Mouse (Mus musculus) thymus, adult 2 months (tissue): ENCODE measurements around the gene Traf2. TPM values are rescaled to one million over a fixed set of nuclear protein-coding genes. Genes with fewer than 3 reads are reported as not detected.

Source experiments
- DNase-seq: peaks from one replicate; pipeline ENCODE4 v3.0.0; 2021
- H3K27ac ChIP-seq: fragments of 200-500 bp; 2 replicates; pipeline ENCODE4 v1.5.1; 2012; ENCODE audit warnings: low read length, control low read depth; ENCODE audit not compliant: control insufficient read depth, insufficient read depth
- H3K27me3 ChIP-seq: fragments of 200-500 bp; 2 replicates; pipeline ENCODE4 v1.6.1; 2012; ENCODE audit warnings: mild to moderate bottlenecking, low read length, moderate library complexity, mixed read lengths; ENCODE audit not compliant: control insufficient read depth, insufficient read depth
- H3K36me3 ChIP-seq: fragments of 200-500 bp; 2 replicates; pipeline ENCODE4 v1.6.1; 2012; ENCODE audit warnings: mild to moderate bottlenecking, low read length, moderate library complexity; ENCODE audit not compliant: control insufficient read depth, insufficient read depth
- H3K4me1 ChIP-seq: fragments of 200-500 bp; replicated peaks from 2 replicates; pipeline ENCODE4 v1.6.1; 2012; ENCODE audit warnings: low read length; ENCODE audit not compliant: control insufficient read depth, insufficient read depth
- H3K4me3 ChIP-seq: fragments of 200-500 bp; 2 replicates; pipeline ENCODE4 v1.5.1; 2012; ENCODE audit warnings: mild to moderate bottlenecking, low read length, control low read depth, moderate library complexity; ENCODE audit not compliant: control insufficient read depth, insufficient read depth
- CTCF ChIP-seq: fragments of 200-500 bp; IDR thresholded peaks from 2 replicates; pipeline ENCODE4 v1.5.1; 2012; ENCODE audit warnings: mild to moderate bottlenecking, control low read depth, low read length, moderate library complexity, borderline replicate concordance; ENCODE audit not compliant: control insufficient read depth, poor library complexity, insufficient read depth; ENCODE audit errors: extremely low read depth
- POLR2A ChIP-seq: fragments of 200-500 bp; IDR thresholded peaks from 2 replicates; pipeline ENCODE4 v1.6.1; 2012; ENCODE audit warnings: mild to moderate bottlenecking, low read length, control low read depth, moderate library complexity; ENCODE audit not compliant: control insufficient read depth, poor library complexity, insufficient read depth; ENCODE audit errors: extremely low read depth
- WGBS: fragments of 180-500 bp; shearing (Covaris S2); methylation state at CpG from one replicate; pipeline ENCODE4 v1.1.7; 2018; 5-methylcytosine and 5-hydroxymethylcytosine counted together
- polyA plus RNA-seq: library from polyadenylated mRNA; depleted of rRNA; stranded (reverse); fragments of >200 nt; gene quantifications from 2 replicates; pipeline ENCODE4 v1.2.3, GENCODE M21; 2012

The Traf2 gene
- polyA plus RNA-seq, 1 experiment, result 47.7 TPM

GRCm38 (mm10) chr2:25497846-25498575, 48.7 kb downstream of the Traf2 start:
- H3K36me3 ChIP-seq, result no peaks in the 10 kb centered on the region
- no peak for DNase-seq
- H3K4me3 ChIP-seq, result no peak overlapping the region
- TF ChIP-seq CTCF, result no peak
- H3K4me1 ChIP-seq, result peaks cover 29% of the 10 kb centered on the region
- 0 out of 2 replicates have a peak overlapping the region, but pooled peaks have one; percentile 25 for H3K27ac ChIP-seq
- no peaks in the 10 kb centered on the region for H3K27me3 ChIP-seq
- WGBS, result 26% methylated on average over 6 of the region's 6 CpGs

- H3K4me1 ChIP-seq, result peaks cover 21% of the 10 kb centered on the region
- H3K27me3 ChIP-seq, result no peaks in the 10 kb centered on the region
- TF ChIP-seq CTCF (no peak), POLR2A (no peak)
- WGBS, result 55% methylated on average over 4 of the region's 4 CpGs
- H3K36me3 ChIP-seq, result no peaks in the 10 kb centered on the region
- H3K4me3 ChIP-seq, result no peak overlapping the region
- no peak overlapping the region for H3K27ac ChIP-seq
- no peak for DNase-seq
These were observed 50.3 kb downstream of the Traf2 start for GRCm38 (mm10) chr2:25496462-25496861.

GRCm38 (mm10) chr2:25493476-25493961, 53.2 kb downstream of the Traf2 start, which contains the start of gene Lcn12:
Gene Lcn12 (minus strand): TSS chr2:25493911.
- no peak within 1 kb of the TSS for H3K4me3 ChIP-seq
- H3K27me3 ChIP-seq, result no peaks in the 10 kb centered on the region
- H3K4me1 ChIP-seq, result peaks cover 12% of the 10 kb centered on the region
- no peak within 1 kb of the TSS for H3K27ac ChIP-seq
- H3K36me3 ChIP-seq, result no peaks in the 10 kb centered on the region
- 96% methylated on average over 5 of the region's 5 CpGs for WGBS
- TF ChIP-seq CTCF, result no peak
- TF ChIP-seq POLR2A, result no peak
- DNase-seq, result no peak

DNA sequence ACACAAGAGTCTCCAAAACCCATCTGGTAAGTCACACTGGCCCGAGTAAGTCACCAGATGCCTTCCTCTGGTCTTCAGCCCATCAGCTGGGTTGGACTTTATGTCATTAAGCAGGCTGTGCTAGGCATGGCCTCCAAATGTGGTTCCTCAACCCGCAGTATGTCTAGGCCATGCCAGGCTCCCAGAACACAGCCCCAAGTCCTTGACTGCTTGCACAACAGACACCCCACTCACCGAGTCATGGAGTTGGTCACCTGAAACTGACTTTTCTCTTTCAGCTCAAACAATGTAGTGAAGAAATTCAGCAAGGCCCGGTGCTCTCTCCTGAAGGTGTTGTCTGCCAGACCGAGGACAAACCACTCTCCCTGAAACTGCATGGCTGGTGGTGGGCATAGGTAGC, 53.8 kb downstream of the Traf2 start:
- Histone ChIP-seq H3K4me1 (peaks cover 9% of the 10 kb centered on the region), H3K36me3 (no peaks in the 10 kb centered on the region), H3K4me3 (no peak overlapping the region), H3K27me3 (no peaks in the 10 kb centered on the region), H3K27ac (no peak overlapping the region)
- TF ChIP-seq POLR2A (no peak), CTCF (no peak)
- 93% methylated on average over 5 of the region's 5 CpGs for WGBS
- no peak for DNase-seq

GRCm38 (mm10) chr2:25488671-25489068, 58.1 kb downstream of the Traf2 start:
- TF ChIP-seq POLR2A (no peak), CTCF (no peak)
- Histone ChIP-seq H3K4me1 (peaks cover 18% of the 10 kb centered on the region), H3K4me3 (no peak overlapping the region), H3K27ac (no peak overlapping the region), H3K27me3 (no peaks in the 10 kb centered on the region), H3K36me3 (no peaks in the 10 kb centered on the region)
- 93% methylated on average over 7 of the region's 7 CpGs for WGBS
- no peak for DNase-seq

DNA sequence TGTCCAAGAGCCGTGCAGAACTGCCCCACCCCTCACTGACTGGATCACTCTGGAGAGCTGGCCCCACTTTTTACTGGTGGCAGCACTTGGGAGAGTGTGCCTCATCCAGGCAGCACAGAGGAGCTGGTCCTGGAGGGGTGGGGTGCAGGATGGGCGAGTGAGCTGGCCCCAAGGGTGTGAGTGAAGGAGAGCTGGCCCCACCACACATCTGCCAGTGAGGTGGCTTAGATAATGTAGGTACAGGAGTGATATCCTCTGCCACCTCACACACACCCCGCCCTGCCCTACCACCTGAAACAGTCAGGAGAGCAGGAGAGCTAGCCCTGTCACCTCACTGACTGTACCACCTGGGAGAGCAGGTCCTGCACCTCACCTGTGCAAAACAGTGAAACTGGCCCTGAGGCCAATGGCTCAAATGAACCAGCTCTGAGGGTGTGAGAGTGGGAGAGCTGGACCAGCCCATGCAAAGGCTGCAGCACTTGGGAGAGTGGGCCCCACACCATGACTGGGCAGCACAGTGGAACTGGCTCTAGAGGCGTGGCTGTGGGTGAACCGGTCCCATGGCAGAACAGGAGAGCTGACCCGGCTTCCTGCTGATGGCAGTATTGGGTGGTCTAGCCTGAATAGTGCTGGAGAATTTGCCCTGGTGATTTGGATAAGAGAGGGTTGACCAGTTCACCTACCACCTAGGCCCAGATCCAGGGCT, 58.6 kb downstream of the Traf2 start:
- WGBS, result 90% methylated on average over 6 of the region's 6 CpGs
- no peak overlapping the region for H3K27ac ChIP-seq
- H3K36me3 ChIP-seq, result no peaks in the 10 kb centered on the region
- H3K27me3 ChIP-seq, result no peaks in the 10 kb centered on the region
- peaks cover 21% of the 10 kb centered on the region for H3K4me1 ChIP-seq
- no peak for TF ChIP-seq POLR2A
- no peak for TF ChIP-seq CTCF
- no peak overlapping the region for H3K4me3 ChIP-seq
- no peak for DNase-seq
